Mouse (Mus musculus): Measurements from ENCODE around the gene Nbl1. TPM values are rescaled to one million over a fixed set of nuclear protein-coding genes. Genes with fewer than 3 reads are reported as not detected.

Nbl1 gene
- polyA plus RNA-seq, 1 experiment from 2014 or later = 21.4 TPM

- no peaks in the 10 kb centered on the region for H3K27me3 ChIP-seq
- no peaks in the 10 kb centered on the region for H3K9me3 ChIP-seq (replicated peaks)
- peaks cover 25% of the 10 kb centered on the region for H3K4me1 ChIP-seq (replicated peaks)
- no peak overlapping the region for H3K9ac ChIP-seq
- WGBS = 89% methylated on average over 4 of the region's 4 CpGs
- no peak overlapping the region for H3K4me2 ChIP-seq
- no peak for ATAC-seq (replicated peaks; ENCODE audit: insufficient number of reproducible peaks, insufficient read depth, low FRiP score, low read depth)
- no peak overlapping the region for H3K27ac ChIP-seq
- peaks cover 5% of the 10 kb centered on the region; the same call in 1 of the 2 replicates for H3K36me3 ChIP-seq
- no peak overlapping the region for H3K4me3 ChIP-seq
These were observed 29.8 kb upstream of the Nbl1 start for GRCm38 (mm10) chr4:139122557-139122956.

GRCm38 (mm10) chr4:139120998-139121397, 28.2 kb upstream of the Nbl1 start:
- Histone ChIP-seq H3K27ac (no peak overlapping the region), H3K27me3 (no peaks in the 10 kb centered on the region), H3K9me3 (replicated peaks) (no peaks in the 10 kb centered on the region), H3K9ac (no peak overlapping the region), H3K36me3 (no peaks in the 10 kb centered on the region), H3K4me2 (no peak overlapping the region), H3K4me3 (no peak overlapping the region), H3K4me1 (replicated peaks) (peaks cover 30% of the 10 kb centered on the region)
- 73% methylated on average over 7 of the region's 7 CpGs for WGBS
- no peak for ATAC-seq (replicated peaks; ENCODE audit: insufficient number of reproducible peaks, insufficient read depth, low FRiP score, low read depth)

GRCm38 (mm10) chr4:139120281-139120814, 27.6 kb upstream of the Nbl1 start:
- 74% methylated on average over 4 of the region's 4 CpGs for WGBS
- H3K4me1 ChIP-seq (replicated peaks) = peaks cover 31% of the 10 kb centered on the region

GRCm38 (mm10) chr4:139116356-139117063, 23.7 kb upstream of the Nbl1 start:
- ATAC-seq (replicated peaks; ENCODE audit: insufficient number of reproducible peaks, insufficient read depth, low FRiP score, low read depth) = no peak
- Histone ChIP-seq H3K4me2 (no peak overlapping the region), H3K9me3 (replicated peaks) (no peaks in the 10 kb centered on the region), H3K27me3 (no peaks in the 10 kb centered on the region), H3K9ac (no peak overlapping the region), H3K36me3 (no peaks in the 10 kb centered on the region), H3K4me3 (no peak overlapping the region), H3K27ac (no peak overlapping the region), H3K4me1 (replicated peaks) (peaks cover 49% of the 10 kb centered on the region)
- WGBS = 74% methylated on average over 3 of the region's 3 CpGs

More at GRCm38 (mm10) chr4:139120281-139120814, 27.6 kb upstream of the Nbl1 start:
- H3K9ac ChIP-seq = no peak overlapping the region
- no peaks in the 10 kb centered on the region for H3K36me3 ChIP-seq
- H3K4me2 ChIP-seq = no peak overlapping the region
- no peak overlapping the region for H3K4me3 ChIP-seq
- no peak for ATAC-seq (replicated peaks; ENCODE audit: insufficient number of reproducible peaks, insufficient read depth, low FRiP score, low read depth)
- H3K27me3 ChIP-seq = no peaks in the 10 kb centered on the region
- no peaks in the 10 kb centered on the region for H3K9me3 ChIP-seq (replicated peaks)
- H3K27ac ChIP-seq = no peak overlapping the region

GRCm38 (mm10) chr4:139115721-139116120, 22.9 kb upstream of the Nbl1 start:
- H3K9ac ChIP-seq = no peak overlapping the region
- H3K4me1 ChIP-seq (replicated peaks) = peaks cover 52% of the 10 kb centered on the region
- no peak for ATAC-seq (replicated peaks; ENCODE audit: insufficient number of reproducible peaks, insufficient read depth, low FRiP score, low read depth)
- no peak overlapping the region for H3K4me3 ChIP-seq
- H3K36me3 ChIP-seq = no peaks in the 10 kb centered on the region
- no peak overlapping the region for H3K27ac ChIP-seq
- no peaks in the 10 kb centered on the region for H3K27me3 ChIP-seq
- H3K9me3 ChIP-seq (replicated peaks) = no peaks in the 10 kb centered on the region
- H3K4me2 ChIP-seq = no peak overlapping the region
- 96% methylated on average over 5 of the region's 5 CpGs for WGBS

GRCm38 (mm10) chr4:139112482-139112881, 19.7 kb upstream of the Nbl1 start:
- Histone ChIP-seq H3K27me3 (no peaks in the 10 kb centered on the region), H3K4me3 (no peak overlapping the region), H3K9ac (no peak overlapping the region), H3K9me3 (replicated peaks) (no peaks in the 10 kb centered on the region), H3K4me2 (no peak overlapping the region), H3K4me1 (replicated peaks) (peaks cover 42% of the 10 kb centered on the region), H3K27ac (no peak overlapping the region), H3K36me3 (no peaks in the 10 kb centered on the region)
- 75% methylated on average over 3 of the region's 3 CpGs for WGBS
- no peak for ATAC-seq (replicated peaks; ENCODE audit: insufficient number of reproducible peaks, insufficient read depth, low FRiP score, low read depth)

- H3K36me3 ChIP-seq = no peaks in the 10 kb centered on the region
- no peaks in the 10 kb centered on the region for H3K27me3 ChIP-seq
- H3K4me1 ChIP-seq (replicated peaks) = peaks cover 35% of the 10 kb centered on the region
- ATAC-seq (replicated peaks; ENCODE audit: insufficient number of reproducible peaks, insufficient read depth, low FRiP score, low read depth) = no peak
- peak overlapping the region; percentile 43 for H3K27ac ChIP-seq
- 31% methylated on average over 3 of the region's 3 CpGs for WGBS
- no peaks in the 10 kb centered on the region for H3K9me3 ChIP-seq (replicated peaks)
- no peak overlapping the region for H3K9ac ChIP-seq
- no peak overlapping the region for H3K4me2 ChIP-seq
- H3K4me3 ChIP-seq = no peak overlapping the region
These were observed 18.6 kb upstream of the Nbl1 start for GRCm38 (mm10) chr4:139111421-139111820.

GRCm38 (mm10) chr4:139110858-139111257, 18.1 kb upstream of the Nbl1 start:
- no peak overlapping the region for H3K4me3 ChIP-seq
- no peak for ATAC-seq (replicated peaks; ENCODE audit: insufficient number of reproducible peaks, insufficient read depth, low FRiP score, low read depth)
- no peak overlapping the region for H3K4me2 ChIP-seq
- no peak overlapping the region for H3K9ac ChIP-seq
- WGBS = 44% methylated on average over 3 of the region's 3 CpGs
- peaks cover 35% of the 10 kb centered on the region for H3K4me1 ChIP-seq (replicated peaks)
- peak overlapping the region; percentile 43 for H3K27ac ChIP-seq
- no peaks in the 10 kb centered on the region for H3K36me3 ChIP-seq
- H3K27me3 ChIP-seq = no peaks in the 10 kb centered on the region
- no peaks in the 10 kb centered on the region for H3K9me3 ChIP-seq (replicated peaks)

GRCm38 (mm10) chr4:139105453-139105852, 12.7 kb upstream of the Nbl1 start:
- Histone ChIP-seq H3K4me3 (no peak overlapping the region), H3K9ac (no peak overlapping the region), H3K4me2 (no peak overlapping the region), H3K36me3 (peaks cover 32% of the 10 kb centered on the region), H3K9me3 (replicated peaks) (no peaks in the 10 kb centered on the region), H3K4me1 (replicated peaks) (peaks cover 3% of the 10 kb centered on the region), H3K27me3 (no peaks in the 10 kb centered on the region), H3K27ac (no peak overlapping the region)
- 96% methylated on average over 1 of the region's 1 CpGs for WGBS
- ATAC-seq (replicated peaks; ENCODE audit: insufficient number of reproducible peaks, insufficient read depth, low FRiP score, low read depth) = no peak

- H3K27me3 ChIP-seq = no peaks in the 10 kb centered on the region
- no peak overlapping the region for H3K27ac ChIP-seq
- H3K9ac ChIP-seq = no peak overlapping the region
- H3K4me2 ChIP-seq = no peak overlapping the region
- H3K9me3 ChIP-seq (replicated peaks) = no peaks in the 10 kb centered on the region
- no peak for ATAC-seq (replicated peaks; ENCODE audit: insufficient number of reproducible peaks, insufficient read depth, low FRiP score, low read depth)
- WGBS = 66% methylated on average over 6 of the region's 6 CpGs
- peaks cover 32% of the 10 kb centered on the region for H3K36me3 ChIP-seq
- H3K4me3 ChIP-seq = no peak overlapping the region
- peaks cover under 1% of the 10 kb centered on the region; the same call in 1 of the 2 replicates for H3K4me1 ChIP-seq (replicated peaks)
These were observed 8.8 kb upstream of the Nbl1 start for GRCm38 (mm10) chr4:139101546-139101945.

GRCm38 (mm10) chr4:139100326-139100725, 7.5 kb upstream of the Nbl1 start:
- no peaks in the 10 kb centered on the region for H3K27me3 ChIP-seq
- H3K4me1 ChIP-seq (replicated peaks) = peaks cover 12% of the 10 kb centered on the region
- peaks cover 32% of the 10 kb centered on the region for H3K36me3 ChIP-seq
- no peak overlapping the region for H3K4me3 ChIP-seq
- no peak overlapping the region for H3K9ac ChIP-seq
- ATAC-seq (replicated peaks; ENCODE audit: insufficient number of reproducible peaks, insufficient read depth, low FRiP score, low read depth) = no peak
- H3K4me2 ChIP-seq = no peak overlapping the region
- 92% methylated on average over 8 of the region's 8 CpGs for WGBS
- H3K9me3 ChIP-seq (replicated peaks) = no peaks in the 10 kb centered on the region
- H3K27ac ChIP-seq = no peak overlapping the region

GRCm38 (mm10) chr4:139096201-139096600, 3.4 kb upstream of the Nbl1 start:
- Histone ChIP-seq H3K9ac (no peak overlapping the region), H3K4me3 (no peak overlapping the region), H3K36me3 (0 out of 2 replicates have a peak, but pooled peaks cover under 1% of the 10 kb centered on the region), H3K4me1 (replicated peaks) (peaks cover 35% of the 10 kb centered on the region), H3K27ac (no peak overlapping the region), H3K9me3 (replicated peaks) (no peaks in the 10 kb centered on the region), H3K27me3 (peaks cover 23% of the 10 kb centered on the region), H3K4me2 (no peak overlapping the region)
- WGBS = 31% methylated on average over 5 of the region's 5 CpGs
- ATAC-seq (replicated peaks; ENCODE audit: insufficient number of reproducible peaks, insufficient read depth, low FRiP score, low read depth) = no peak
